Mouse (Mus musculus): Measurements from ENCODE around the gene 1110059E24Rik. TPM values are rescaled to one million over a fixed set of nuclear protein-coding genes. Genes with fewer than 3 reads are reported as not detected.
"Not testable (repeated sequence)": the region's sequence is repeated elsewhere in the genome, so short reads cannot be mapped to it uniquely, and the experiment has no call there.

1110059E24Rik gene
- 10 to 100 TPM; 27.1 to 28.2 (median 27.8) TPM for total RNA-seq (2022)

DNA sequence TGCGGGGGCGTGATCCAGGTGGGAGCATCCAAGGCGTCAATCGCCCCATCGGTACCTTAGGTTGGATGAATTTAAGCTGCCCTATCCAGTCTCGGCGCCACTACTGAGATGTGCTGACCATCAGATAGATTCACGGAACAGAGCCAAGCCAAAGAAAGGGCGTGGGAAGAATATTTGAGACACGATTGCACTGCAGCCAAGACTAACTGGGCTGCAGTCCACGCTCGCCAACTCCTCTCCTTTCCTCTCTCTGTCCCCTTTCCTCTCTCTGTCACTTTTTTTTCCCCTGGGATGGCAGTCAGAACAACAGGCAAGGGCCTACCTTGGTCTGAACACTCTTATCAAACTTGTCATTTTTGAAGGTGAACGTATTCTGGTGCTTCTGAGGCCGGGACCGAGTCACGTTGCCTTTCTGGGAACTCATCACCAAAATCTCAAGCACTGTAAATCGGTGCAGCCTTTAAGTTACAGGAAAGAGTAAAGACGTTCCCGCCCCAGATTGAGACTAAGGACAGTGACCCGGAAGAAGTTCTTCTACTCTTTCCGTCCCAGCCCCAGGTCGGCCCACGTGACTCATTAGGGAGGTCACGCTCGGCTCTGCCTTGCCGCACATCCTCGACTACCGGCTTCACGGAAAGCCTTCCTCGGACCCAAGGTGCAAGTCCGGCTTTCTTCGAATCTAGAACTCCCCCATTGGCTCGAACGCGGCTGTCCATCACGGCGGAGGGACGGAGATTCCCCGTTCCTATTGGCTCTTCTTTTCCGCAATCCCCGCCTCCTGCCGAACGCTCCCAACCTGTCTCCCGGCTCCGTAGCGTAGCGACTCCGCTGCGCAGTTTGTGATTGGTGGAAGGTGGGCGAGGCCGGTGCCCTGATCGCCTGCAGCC is at the start of gene 1110059E24Rik:
1110059E24Rik (minus strand) TSS at position 692 of the 887 bp plus-strand sequence.
- peak; percentile 91 to 96 for DNase-seq (ENCODE audit: low spot score in 2 of 2)

DNA sequence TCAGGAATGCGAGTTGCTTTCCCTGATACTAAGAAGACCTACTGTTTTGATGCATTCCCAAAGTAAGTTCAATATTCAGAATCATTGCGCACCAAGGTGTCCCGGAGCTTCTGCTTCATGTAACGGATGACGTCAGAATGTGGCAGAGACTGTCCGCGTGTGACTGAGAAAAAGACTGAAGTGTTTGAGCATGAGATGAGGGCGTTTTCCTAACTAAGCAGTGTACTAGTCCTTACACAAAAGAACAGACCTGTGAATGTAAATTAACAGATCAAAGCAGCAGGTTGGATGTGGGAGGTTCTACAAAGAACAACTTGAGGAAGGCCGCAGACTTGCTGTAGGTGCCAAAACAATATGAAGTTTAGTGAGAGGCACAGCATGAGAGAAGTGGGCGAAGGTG is 28.2 kb upstream of the 1110059E24Rik start:
- no peak for DNase-seq (ENCODE audit: low spot score in 2 of 2)

- DNase-seq (ENCODE audit: low spot score in 2 of 2): no peak
Measured at GRCm38 (mm10) chr19:21680091-21680490, 27.3 kb upstream of the 1110059E24Rik start.

GRCm38 (mm10) chr19:21674354-21675096 is 21.7 kb upstream of the 1110059E24Rik start:
- no peak for DNase-seq (ENCODE audit: low spot score in 2 of 2)

- no peak for DNase-seq (ENCODE audit: low spot score in 2 of 2)
Measured at GRCm38 (mm10) chr19:21669650-21670049, 16.9 kb upstream of the 1110059E24Rik start.

GRCm38 (mm10) chr19:21663756-21664456 is 11.1 kb upstream of the 1110059E24Rik start:
- no peak for DNase-seq (ENCODE audit: low spot score in 2 of 2)

- no peak for DNase-seq (ENCODE audit: low spot score in 2 of 2)
Measured at GRCm38 (mm10) chr19:21660734-21661133, 8.0 kb upstream of the 1110059E24Rik start.

GRCm38 (mm10) chr19:21654788-21655187 is 2.0 kb upstream of the 1110059E24Rik start:
- no peak for DNase-seq (ENCODE audit: low spot score in 2 of 2)

DNA sequence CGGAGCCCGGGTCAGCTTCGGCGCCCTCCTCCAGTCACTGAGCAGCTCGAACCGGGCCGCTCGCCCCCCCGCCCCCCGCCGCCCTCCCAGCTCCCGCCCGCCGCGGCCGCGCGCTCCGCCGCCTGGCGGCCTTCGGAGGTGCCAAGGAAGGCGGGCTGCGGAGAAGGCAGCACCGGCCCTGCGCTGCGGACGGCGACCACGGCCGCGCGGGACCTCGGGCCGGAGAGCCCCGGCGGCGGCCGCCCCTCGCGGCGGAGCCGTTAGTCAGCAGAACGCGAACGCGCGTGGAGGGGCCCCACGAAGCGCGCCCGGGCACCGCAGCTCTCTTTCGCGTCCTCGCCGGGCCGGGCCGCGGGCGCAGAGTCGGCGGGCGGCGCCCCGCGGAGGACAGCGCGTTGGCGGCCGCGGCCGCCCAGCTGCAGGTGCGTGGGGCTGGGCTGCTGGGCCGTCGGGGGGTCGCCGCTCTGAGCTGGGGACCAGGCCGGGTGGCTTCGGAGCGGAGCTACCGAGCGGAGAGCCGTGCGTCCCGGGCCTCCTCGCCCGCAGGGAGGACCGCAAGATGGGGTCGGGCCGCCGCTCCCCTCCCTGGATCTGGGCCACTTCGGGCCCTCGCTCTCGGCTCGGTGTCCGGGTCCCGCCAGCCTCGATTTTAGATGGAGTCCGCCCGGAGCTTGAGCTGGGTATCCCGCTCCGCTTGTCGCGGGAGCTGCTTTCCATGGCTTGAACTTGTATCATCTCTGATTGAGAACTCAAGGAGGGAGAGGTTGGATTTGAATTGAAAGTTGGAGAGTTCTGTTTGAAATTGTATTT is 601 bp upstream of the 1110059E24Rik start, which contains the start of gene Abhd17b:
Abhd17b (plus strand) TSS at position 14 of the 810 bp plus-strand sequence.
- DNase-seq (ENCODE audit: low spot score in 2 of 2): peak; percentile 25 to 36

DNA sequence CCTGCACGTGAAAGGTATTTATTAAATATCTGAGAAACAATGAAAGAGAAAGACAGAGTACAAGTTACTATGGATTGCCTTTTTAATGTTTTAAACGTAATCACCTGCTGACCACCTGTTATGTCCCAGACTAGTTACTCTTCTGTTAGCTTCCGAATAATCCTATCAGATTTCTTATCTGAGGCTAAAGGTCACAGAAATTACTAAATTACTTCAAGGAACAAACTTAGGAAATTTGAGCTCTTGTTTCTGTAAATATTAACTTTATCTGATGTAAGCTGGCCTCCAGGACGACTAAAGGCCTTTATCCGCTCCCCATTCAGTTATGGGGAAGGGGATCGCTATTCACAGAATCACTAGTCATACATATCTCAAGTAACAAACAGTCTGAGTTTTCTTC is 1.1 kb downstream of the 1110059E24Rik start:
- no peak for DNase-seq (ENCODE audit: low spot score in 2 of 2)

GRCm38 (mm10) chr19:21646142-21646541 is 6.6 kb downstream of the 1110059E24Rik start:
- no peak for DNase-seq (ENCODE audit: low spot score in 2 of 2)

DNA sequence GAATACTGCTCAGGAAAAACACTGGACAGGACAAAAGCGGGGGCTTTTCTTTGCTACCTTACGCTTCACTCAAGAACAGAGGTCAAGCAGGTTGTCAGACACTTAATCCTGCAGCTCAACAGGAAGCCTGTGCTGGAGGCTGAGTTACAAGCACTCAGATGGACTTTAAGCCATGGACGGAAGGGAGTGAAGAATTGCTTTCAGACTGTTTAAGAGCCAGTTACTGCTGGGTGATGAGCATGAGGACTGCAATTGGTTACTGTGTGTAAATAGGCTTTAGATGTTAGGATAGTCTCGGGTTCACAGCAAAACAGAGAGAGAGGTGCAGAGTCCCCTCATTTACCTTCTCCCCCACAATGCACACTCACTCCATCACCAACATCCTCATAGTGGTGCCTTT is 7.5 kb downstream of the 1110059E24Rik start:
- no peak for DNase-seq (ENCODE audit: low spot score in 2 of 2)

- no peak for DNase-seq (ENCODE audit: low spot score in 2 of 2)
Measured at GRCm38 (mm10) chr19:21643935-21644334, 8.8 kb downstream of the 1110059E24Rik start.

GRCm38 (mm10) chr19:21637672-21638071 is 15.1 kb downstream of the 1110059E24Rik start:
- DNase-seq (ENCODE audit: low spot score in 2 of 2): no peak

- DNase-seq (ENCODE audit: low spot score in 2 of 2): no peak
Measured at GRCm38 (mm10) chr19:21636907-21637306, 15.9 kb downstream of the 1110059E24Rik start.

DNA sequence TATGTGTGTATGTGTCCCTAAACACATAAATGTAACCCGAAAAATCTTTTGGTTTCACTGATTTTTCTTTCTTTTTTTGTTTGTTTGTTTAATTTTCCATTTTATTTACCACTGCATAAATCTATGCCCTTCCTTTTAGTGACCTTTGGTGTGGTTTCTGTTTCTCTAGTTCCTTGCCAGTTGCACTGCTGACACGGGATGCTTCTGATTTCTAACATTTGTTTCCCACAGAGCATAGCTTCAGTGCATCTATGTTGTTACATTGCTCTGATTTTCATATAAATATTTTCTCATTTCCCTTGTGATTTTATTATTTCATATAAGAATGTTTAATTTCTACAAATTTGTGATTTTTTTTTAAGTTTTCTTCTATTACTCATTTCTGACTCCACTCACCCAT is 17.4 kb downstream of the 1110059E24Rik start:
- DNase-seq (ENCODE audit: low spot score in 2 of 2): no peak

GRCm38 (mm10) chr19:21630656-21631331 is 22.0 kb downstream of the 1110059E24Rik start:
- DNase-seq (ENCODE audit: low spot score in 2 of 2): no peak

DNA sequence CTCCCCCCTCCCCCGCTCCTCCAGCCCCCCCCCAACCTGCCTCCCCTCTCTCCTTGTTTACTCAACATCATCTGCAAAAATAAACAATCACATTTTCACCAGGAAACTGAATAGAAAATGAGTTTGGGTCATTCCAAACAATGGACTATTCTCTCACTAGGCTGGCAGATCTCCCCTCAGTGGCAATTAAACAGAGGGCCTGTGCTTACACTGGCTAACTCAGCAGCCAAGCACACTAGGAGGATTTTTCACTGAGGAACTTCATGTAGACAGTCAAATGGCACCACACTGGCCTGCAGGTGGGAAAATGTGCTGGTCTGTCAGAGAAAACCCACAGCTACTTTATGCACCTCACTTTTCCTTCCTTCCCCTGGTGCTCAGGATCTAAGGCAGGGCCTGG is 23.3 kb downstream of the 1110059E24Rik start:
- peak in 1 of 2 experiments; percentile 26 for DNase-seq (ENCODE audit: low spot score in 2 of 2)

DNA sequence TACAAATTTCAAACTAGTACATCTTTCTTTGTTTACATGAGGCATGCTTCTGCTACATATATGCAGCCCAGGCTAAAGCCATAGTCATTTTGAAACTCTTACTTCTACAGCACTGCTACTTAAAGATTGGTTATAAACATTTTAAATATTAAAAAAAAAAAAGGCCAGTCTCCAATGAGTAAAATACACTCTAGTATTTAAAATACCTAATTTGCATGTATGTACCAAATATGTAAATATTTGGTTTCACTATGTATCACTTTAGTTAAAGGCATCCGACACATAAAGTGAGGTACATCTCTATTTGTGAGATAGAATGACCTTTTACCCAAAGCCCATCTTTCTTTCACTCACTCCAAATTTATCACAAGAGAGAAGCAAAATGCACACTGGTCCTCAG is 23.7 kb downstream of the 1110059E24Rik start:
- no peak for DNase-seq (ENCODE audit: low spot score in 2 of 2)

- not testable (repeated sequence) for DNase-seq (ENCODE audit: low spot score in 2 of 2)
Measured at GRCm38 (mm10) chr19:21628440-21628839, 24.3 kb downstream of the 1110059E24Rik start.

All from left cerebral cortex, adult 8-10 months (tissue).